In genomic region chr12:112456144-112456713, GRCm38 (mm10) we compare ENCODE assay signal across 14 mouse cellular contexts. TPM values are rescaled to one million over a fixed set of nuclear protein-coding genes. Genes with fewer than 3 reads are reported as not detected.
DNase-seq lines count a peak whose midpoint lies in the region; ATAC-seq and TF ChIP-seq lines count a peak whose summit lies in the region.
"Had no signal": no experiment of that assay in that cellular context is flagged by ENCODE, and none has a peak within 500 bp of the region (broad histone marks: within the 10 kb centered on the region; RNA-seq: fewer than 3 reads in every experiment).

No protein-coding gene starts in this region.

- peak overlapping the region; percentile 39; the same call in 1 of the 2 replicates for H3K27ac ChIP-seq in embryonic facial prominence, embryonic 15.5 days (replicated peaks)
- no peak overlapping the region for H3K27ac ChIP-seq in embryonic facial prominence, embryonic 10.5 days (replicated peaks)
- peak overlapping the region; percentile 32; the same call in 1 of the 2 replicates for H3K27ac ChIP-seq in heart, embryonic 16.5 days (ENCODE audit: low read length)
- 0 out of 2 replicates have a peak overlapping the region, but pooled peaks have one; percentile 22 for H3K27ac ChIP-seq in lung, postnatal 0 days (ENCODE audit: low read length)
- H3K27ac ChIP-seq: hindbrain, embryonic 15.5 days; neural tube, embryonic 13.5 days had no signal

- no peaks in the 10 kb centered on the region for H3K36me3 ChIP-seq in embryonic facial prominence, embryonic 15.5 days
- no peaks in the 10 kb centered on the region for H3K36me3 ChIP-seq in embryonic facial prominence, embryonic 10.5 days (replicated peaks)
- no peaks in the 10 kb centered on the region for H3K36me3 ChIP-seq in heart, embryonic 16.5 days (ENCODE audit: control insufficient read depth, insufficient read depth)
- H3K36me3 ChIP-seq in lung, postnatal 0 days (ENCODE audit: insufficient read depth, low read length), result no peaks in the 10 kb centered on the region
- H3K36me3 ChIP-seq: hindbrain, embryonic 15.5 days; neural tube, embryonic 13.5 days had no signal

- TF ChIP-seq CTCF in lung, postnatal 0 days (IDR thresholded peaks at IDR 0.05), result no peak

- peaks cover 30% of the 10 kb centered on the region for H3K4me1 ChIP-seq in embryonic facial prominence, embryonic 15.5 days
- peaks cover 14% of the 10 kb centered on the region for H3K4me1 ChIP-seq in embryonic facial prominence, embryonic 10.5 days
- H3K4me1 ChIP-seq in heart, embryonic 16.5 days (ENCODE audit: control insufficient read depth, insufficient read depth, low read length), result no peaks in the 10 kb centered on the region
- no peaks in the 10 kb centered on the region for H3K4me1 ChIP-seq in lung, postnatal 0 days (ENCODE audit: insufficient read depth, low read depth, low read length)

- no peak overlapping the region for H3K9ac ChIP-seq in embryonic facial prominence, embryonic 15.5 days
- H3K9ac ChIP-seq in heart, embryonic 16.5 days (ENCODE audit: low read length), result no peak overlapping the region
- H3K9ac ChIP-seq in lung, postnatal 0 days (replicated peaks; ENCODE audit: low read depth), result no peak overlapping the region
- H3K9ac ChIP-seq: forebrain, postnatal 0 days; hindbrain, embryonic 15.5 days; neural tube, embryonic 13.5 days had no signal

- no peak overlapping the region for H3K4me3 ChIP-seq in embryonic facial prominence, embryonic 15.5 days (replicated peaks)
- H3K4me3 ChIP-seq in embryonic facial prominence, embryonic 10.5 days, result no peak overlapping the region
- no peak overlapping the region for H3K4me3 ChIP-seq in heart, embryonic 16.5 days (ENCODE audit: low read length)
- no peak overlapping the region for H3K4me3 ChIP-seq in lung, postnatal 0 days (ENCODE audit: low read depth, low read length)
- H3K4me3 ChIP-seq: erythroblast, embryonic 14.5 days; hindbrain, embryonic 15.5 days; neural tube, embryonic 13.5 days had no signal

- peak; percentile 25; the same call in 1 of the 2 replicates for TF ChIP-seq EP300 in lung, postnatal 0 days (IDR thresholded peaks at IDR 0.05)

- WGBS in embryonic facial prominence, embryonic 15.5 days, result 74% methylated on average over 6 of the region's 6 CpGs
- WGBS in embryonic facial prominence, embryonic 10.5 days, result 71% methylated on average over 6 of the region's 6 CpGs
- WGBS in heart, embryonic 16.5 days, result 60% methylated on average over 6 of the region's 6 CpGs
- 49% methylated on average over 6 of the region's 6 CpGs for WGBS in lung, postnatal 0 days

- no peak overlapping the region for H3K4me2 ChIP-seq in embryonic facial prominence, embryonic 15.5 days (replicated peaks)
- H3K4me2 ChIP-seq in heart, embryonic 16.5 days (ENCODE audit: low read depth, low read length), result no peak overlapping the region
- no peak overlapping the region for H3K4me2 ChIP-seq in lung, postnatal 0 days (replicated peaks; ENCODE audit: low read depth, low read length)
- H3K4me2 ChIP-seq: hindbrain, embryonic 15.5 days; neural tube, embryonic 13.5 days had no signal

- no peaks in the 10 kb centered on the region for H3K9me3 ChIP-seq in embryonic facial prominence, embryonic 15.5 days (replicated peaks)
- H3K9me3 ChIP-seq in embryonic facial prominence, embryonic 10.5 days, result no peaks in the 10 kb centered on the region
- no peaks in the 10 kb centered on the region for H3K9me3 ChIP-seq in heart, embryonic 16.5 days (replicated peaks; ENCODE audit: control insufficient read depth, low read length)
- H3K9me3 ChIP-seq in lung, postnatal 0 days (ENCODE audit: low read length), result no peaks in the 10 kb centered on the region
- H3K9me3 ChIP-seq: hindbrain, embryonic 15.5 days; neural tube, embryonic 13.5 days had no signal

- DNase-seq in embryonic facial prominence, embryonic 10.5 days (ENCODE audit: low spot score), result no peak
- DNase-seq in kidney, adult 8-10 months, result peak; percentile 15 to 17
- DNase-seq in kidney, adult 18-20 months, result no peak
- peak; percentile 36 for DNase-seq in lung, postnatal 0 days (ENCODE audit: low spot score)
- no peak for DNase-seq in yolk sac, embryonic 10.5 days (ENCODE audit: low spot score)
- DNase-seq: cerebellum, adult 11-12 months; forebrain, postnatal 0 days; thymus, postnatal 14 days had no signal

- H3K27me3 ChIP-seq in embryonic facial prominence, embryonic 15.5 days, result peaks cover 12% of the 10 kb centered on the region
- H3K27me3 ChIP-seq in embryonic facial prominence, embryonic 10.5 days (replicated peaks; ENCODE audit: low read depth, poor library complexity, severe bottlenecking), result 0 out of 2 replicates have a peak, but pooled peaks cover 4% of the 10 kb centered on the region
- no peaks in the 10 kb centered on the region for H3K27me3 ChIP-seq in heart, embryonic 16.5 days (ENCODE audit: control insufficient read depth, insufficient read depth, low read length)
- no peaks in the 10 kb centered on the region for H3K27me3 ChIP-seq in lung, postnatal 0 days (replicated peaks; ENCODE audit: insufficient read depth, low read length)

- no peak for ATAC-seq in embryonic facial prominence, embryonic 15.5 days (ENCODE audit: insufficient number of reproducible peaks, low FRiP score, low TSS enrichment, low read depth)
- ATAC-seq in heart, embryonic 16.5 days (replicated peaks; ENCODE audit: extremely low read depth, insufficient read depth, low FRiP score), result peak; percentile 14; the same call in 1 of the 2 replicates
- peak; percentile 63 for ATAC-seq in lung, postnatal 0 days
- ATAC-seq in activated CD4-positive, CD25-positive, alpha-beta regulatory T cell, adult 4 months, result no peak
- ATAC-seq: forebrain, postnatal 0 days had no signal

RNA-seq across cellular contexts. Expression of gene A530016L24Rik, which starts 33.0 kb away (rescaled TPM):
- 0.48 and 0.49 TPM in 2 replicates for polyA plus RNA-seq in embryonic facial prominence, embryonic 15.5 days (2015; fragmentation: Nextera tagmentation; extraction: Ambion mirVana)
- polyA plus RNA-seq in embryonic facial prominence, embryonic 10.5 days (2016; fragmentation: Nextera tagmentation; extraction: Ambion mirVana), result not detected in 2 replicates
- polyA plus RNA-seq in heart, embryonic 16.5 days (2015; fragmentation: Nextera tagmentation; extraction: Ambion mirVana), result 4.8 and 7.0 TPM in 2 replicates
- polyA plus RNA-seq in lung, postnatal 0 days (2015; fragmentation: Nextera tagmentation; extraction: Ambion mirVana), result 0.04 TPM in 1 of 2 replicates, not detected in the other
- not detected for polyA plus RNA-seq in activated CD4-positive, CD25-positive, alpha-beta regulatory T cell, adult 4 months (2017; shearing (Covaris generic))
- polyA plus RNA-seq: forebrain, postnatal 0 days had no signal

Comparison
In these comparisons a context has a peak if more than half of its experiments do, and no peak if none do; other contexts are left out.
1. DNase-seq: peak in kidney, adult 8-10 months (2 of 2) and lung, postnatal 0 days (single experiment); none in embryonic facial prominence, embryonic 10.5 days (single experiment), kidney, adult 18-20 months (single experiment) and yolk sac, embryonic 10.5 days (single experiment).
2. ATAC-seq: peak in heart, embryonic 16.5 days (single experiment) and lung, postnatal 0 days (single experiment); none in embryonic facial prominence, embryonic 15.5 days (single experiment) and activated CD4-positive, CD25-positive, alpha-beta regulatory T cell, adult 4 months (single experiment).